Mouse (Mus musculus) induced T-regulatory cell, adult 2 months (primary cell): ENCODE measurements around the gene Gnb4.
A peak's percentile ranks its signal among the peaks of the same experiment; 100 is the strongest.

Source experiments
- DNase-seq: peaks from one replicate; pipeline ENCODE4 v3.0.0-alpha.2; 2012; ENCODE audit warnings: low read depth

The Gnb4 gene

GRCm38 (mm10) chr3:32614786-32615185 lies 1.6 kb downstream of the Gnb4 start:
- peak; percentile 7 for DNase-seq

GRCm38 (mm10) chr3:32611606-32612170 lies 4.7 kb downstream of the Gnb4 start:
- no peak for DNase-seq

- DNase-seq = peak; percentile 30
Measured at GRCm38 (mm10) chr3:32610560-32610959, 5.8 kb downstream of the Gnb4 start.

GRCm38 (mm10) chr3:32609233-32609632 lies 7.2 kb downstream of the Gnb4 start:
- DNase-seq = no peak

- DNase-seq = no peak
Measured at GRCm38 (mm10) chr3:32601055-32601454, 15.3 kb downstream of the Gnb4 start.

GRCm38 (mm10) chr3:32599328-32599727 lies 17.1 kb downstream of the Gnb4 start:
- DNase-seq = no peak

- no peak for DNase-seq
Measured at GRCm38 (mm10) chr3:32595080-32595479, 21.3 kb downstream of the Gnb4 start.

- no peak for DNase-seq
Measured at GRCm38 (mm10) chr3:32586274-32586673, 30.1 kb downstream of the Gnb4 start.

GRCm38 (mm10) chr3:32583489-32583888 lies 32.9 kb downstream of the Gnb4 start:
- DNase-seq = no peak

GRCm38 (mm10) chr3:32581911-32582310 lies 34.5 kb downstream of the Gnb4 start:
- DNase-seq = no peak

GRCm38 (mm10) chr3:32580738-32581137 lies 35.6 kb downstream of the Gnb4 start:
- no peak for DNase-seq

GRCm38 (mm10) chr3:32578772-32579171 lies 37.6 kb downstream of the Gnb4 start:
- no peak for DNase-seq

- no peak for DNase-seq
Measured at GRCm38 (mm10) chr3:32575151-32575550, 41.2 kb downstream of the Gnb4 start.

- DNase-seq = no peak
Measured at GRCm38 (mm10) chr3:32573881-32574280, 42.5 kb downstream of the Gnb4 start.

GRCm38 (mm10) chr3:32573086-32573485 lies 43.3 kb downstream of the Gnb4 start:
- no peak for DNase-seq

- DNase-seq = no peak
Measured at GRCm38 (mm10) chr3:32563401-32563800, 53.0 kb downstream of the Gnb4 start.

- peak; percentile 14 for DNase-seq
Measured at GRCm38 (mm10) chr3:32553061-32553460, 63.3 kb downstream of the Gnb4 start.

GRCm38 (mm10) chr3:32538091-32538490 lies 78.3 kb downstream of the Gnb4 start:
- DNase-seq = no peak

GRCm38 (mm10) chr3:32537556-32537955 lies 78.8 kb downstream of the Gnb4 start:
- DNase-seq = no peak

GRCm38 (mm10) chr3:32535692-32536091 lies 80.7 kb downstream of the Gnb4 start:
- no peak for DNase-seq
